Mouse (Mus musculus): ENCODE measurements around the gene Nradd. TPM values are rescaled to one million over a fixed set of nuclear protein-coding genes. Genes with fewer than 3 reads are reported as not detected.

Nradd gene
- total RNA-seq (2023), result 4.7 and 5.2 TPM in 2 replicates

GRCm38 (mm10) chr9:110624361-110625166 lies at the start of gene Nradd:
TSS of gene Nradd (minus strand) at chr9:110624452.

GRCm38 (mm10) chr9:110656249-110657221 lies 32.3 kb upstream of the Nradd start, which contains the start of gene Ccdc12:
TSS of gene Ccdc12 (plus strand) at chr9:110656503.

GRCm38 (mm10) chr9:110653655-110654461 lies 29.6 kb upstream of the Nradd start, which contains the start of gene Nbeal2:
TSS of gene Nbeal2 (minus strand) at chr9:110654161.

Other genes starting within 250 kb of the Nradd start
- gene Ptpn23, start 216.2 kb downstream of the Nradd start, total RNA-seq (2023), result 96.0 and 140 TPM in 2 replicates
- gene Ngp, start 204.7 kb downstream of the Nradd start, total RNA-seq (2023), result 16,658 and 19,232 TPM in 2 replicates
- gene Klhl18, start 147.8 kb downstream of the Nradd start, total RNA-seq (2023), result 60.7 and 68.6 TPM in 2 replicates
- 0.82 and 2.5 TPM in 2 replicates for gene Kif9, start 147.5 kb downstream of the Nradd start, total RNA-seq (2023)
- gene Setd2, start 91.9 kb downstream of the Nradd start, total RNA-seq (2023), result 112 and 152 TPM in 2 replicates
- gene Nbeal2, start 29.7 kb upstream of the Nradd start, total RNA-seq (2023), result 300 and 394 TPM in 2 replicates
- 131 and 158 TPM in 2 replicates for gene Ccdc12, start 32.1 kb upstream of the Nradd start, total RNA-seq (2023)
- not detected in 2 replicates for gene Myl3, start 117.4 kb upstream of the Nradd start, total RNA-seq (2023)
- 0.39 and 0.47 TPM in 2 replicates for gene Pth1r, start 122.7 kb upstream of the Nradd start, total RNA-seq (2023)
- gene Prss42, start 173.7 kb upstream of the Nradd start, total RNA-seq (2023), result not detected in 2 replicates
- not detected in 2 replicates for gene Prss44, start 189.5 kb upstream of the Nradd start, total RNA-seq (2023)
- not detected in 2 replicates for gene Prss43, start 202.2 kb upstream of the Nradd start, total RNA-seq (2023)
- gene Prss45, start 210.1 kb upstream of the Nradd start, total RNA-seq (2023), result not detected in 2 replicates
- not detected in 2 replicates for gene Prss46, start 220.1 kb upstream of the Nradd start, total RNA-seq (2023)
- not detected in 2 replicates for gene Prss50, start 233.5 kb upstream of the Nradd start, total RNA-seq (2023)